In the genomic region with DNA sequence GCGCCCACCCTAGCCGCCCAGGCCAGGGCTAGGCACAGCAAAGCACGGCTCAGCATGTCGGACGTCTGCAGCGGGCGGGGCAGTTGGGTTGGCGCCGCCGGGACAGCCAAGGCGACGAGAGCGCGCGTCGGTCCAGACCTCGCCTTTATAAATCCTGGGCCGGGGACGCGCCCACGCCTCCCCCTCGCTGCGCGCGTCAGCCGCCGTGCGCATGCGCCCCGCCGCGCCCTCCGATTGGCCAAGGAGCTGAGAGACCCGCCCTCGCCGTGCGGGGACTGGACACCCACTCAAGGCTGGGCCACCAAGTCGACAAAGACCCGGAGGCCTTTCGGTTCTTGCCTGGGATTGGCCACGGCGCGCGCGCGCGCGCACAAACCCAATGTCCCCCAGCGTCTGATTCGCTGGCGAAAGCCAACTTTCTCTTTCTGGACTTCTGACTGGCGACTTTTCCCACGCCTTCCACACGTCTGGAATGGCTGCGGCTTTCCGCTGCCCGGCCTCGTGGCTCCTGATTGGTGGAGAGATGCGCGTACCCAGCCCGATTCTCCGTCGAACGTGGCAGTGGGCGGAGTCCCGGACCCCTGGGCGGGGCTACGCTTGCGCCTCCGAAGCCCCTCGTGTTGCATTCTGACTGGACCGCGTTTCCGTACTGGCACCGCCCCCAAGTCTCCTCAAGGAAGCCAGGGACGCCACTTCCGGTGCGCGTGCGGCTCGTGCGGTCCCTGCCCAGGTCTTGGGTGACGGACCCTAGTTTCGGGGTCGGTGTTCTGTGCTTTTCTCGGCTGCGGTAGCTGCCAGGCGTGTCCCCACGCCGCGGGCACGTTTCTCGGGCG, we compare ENCODE assay signal across 7 mouse cellular contexts. TPM values are rescaled to one million over a fixed set of nuclear protein-coding genes. Genes with fewer than 3 reads are reported as not detected.
DNase-seq lines count a peak whose midpoint lies in the region; ATAC-seq lines count a peak whose summit lies in the region.

A gene (minus strand): TSS at position 502 of the 833 bp plus-strand sequence.

- no peaks in the 10 kb centered on the region for H3K27me3 ChIP-seq in intestine, embryonic 16.5 days (replicated peaks; ENCODE audit: control insufficient read depth, insufficient read depth, low read length)
- no peaks in the 10 kb centered on the region for H3K27me3 ChIP-seq in midbrain, embryonic 11.5 days (ENCODE audit: control insufficient read depth, insufficient read depth, low read length)

- peak; percentile 100 for DNase-seq in adrenal gland, adult 8-10 months
- DNase-seq in embryo, embryonic 9.5 days (ENCODE audit: extremely low spot score) = peak; percentile 99
- DNase-seq in gastrocnemius, postnatal 4 days (ENCODE audit: low spot score in 2 of 2) = peak; percentile 99 to 100
- DNase-seq in left cerebral cortex, postnatal 36 days (ENCODE audit: low spot score in 2 of 2) = peak; percentile 100
- peak; percentile 100 for DNase-seq in midbrain, embryonic 11.5 days (ENCODE audit: low spot score, missing footprints)
- DNase-seq in skeletal muscle tissue, adult 2 months (ENCODE audit: low read depth, low spot score) = peak; percentile 100

- H3K9ac ChIP-seq in intestine, embryonic 16.5 days (ENCODE audit: low read depth, low read length) = peak within 1 kb of the TSS; percentile 96
- H3K9ac ChIP-seq in midbrain, embryonic 11.5 days (ENCODE audit: low read length) = peak within 1 kb of the TSS; percentile 96

- peak; percentile 95 for ATAC-seq in intestine, embryonic 16.5 days
- ATAC-seq in midbrain, embryonic 11.5 days (ENCODE audit: low FRiP score) = peak; percentile 97

- peak within 1 kb of the TSS; percentile 98 for H3K27ac ChIP-seq in intestine, embryonic 16.5 days (ENCODE audit: low read length)
- peak within 1 kb of the TSS; percentile 89 for H3K27ac ChIP-seq in midbrain, embryonic 11.5 days (ENCODE audit: low read depth, low read length)

- under 1% methylated on average over 88 of the region's 94 CpGs for WGBS in intestine, embryonic 16.5 days
- under 1% methylated on average over 93 of the region's 94 CpGs for WGBS in midbrain, embryonic 11.5 days

- peaks cover 37% of the 10 kb centered on the region for H3K4me1 ChIP-seq in intestine, embryonic 16.5 days (ENCODE audit: control insufficient read depth, insufficient read depth, low read length)
- peaks cover 12% of the 10 kb centered on the region for H3K4me1 ChIP-seq in midbrain, embryonic 11.5 days (ENCODE audit: control insufficient read depth, insufficient read depth, low read length)

- no peaks in the 10 kb centered on the region for H3K9me3 ChIP-seq in intestine, embryonic 16.5 days (ENCODE audit: control insufficient read depth, low read length)
- H3K9me3 ChIP-seq in midbrain, embryonic 11.5 days (ENCODE audit: control insufficient read depth, low read length) = no peaks in the 10 kb centered on the region

- peak within 1 kb of the TSS; percentile 71 for H3K4me2 ChIP-seq in intestine, embryonic 16.5 days (ENCODE audit: low read depth, low read length)
- peak within 1 kb of the TSS; percentile 57 for H3K4me2 ChIP-seq in midbrain, embryonic 11.5 days

- intact Hi-C loops in left cerebral cortex, postnatal 36 days (cut with DNase I) = loop anchor here (1.0 to 10.0 kb wide), 2 partner anchors 8 to 88 kb away; a partner anchor contains a TSS

- H3K4me3 ChIP-seq in intestine, embryonic 16.5 days (ENCODE audit: low read length) = peak within 1 kb of the TSS; percentile 81
- peak within 1 kb of the TSS; percentile 97 for H3K4me3 ChIP-seq in midbrain, embryonic 11.5 days (ENCODE audit: low read depth, low read length)

- peaks cover 18% of the 10 kb centered on the region for H3K36me3 ChIP-seq in intestine, embryonic 16.5 days (ENCODE audit: control insufficient read depth, insufficient read depth, low read length)
- peaks cover 24% of the 10 kb centered on the region for H3K36me3 ChIP-seq in midbrain, embryonic 11.5 days (ENCODE audit: control insufficient read depth, insufficient read depth, low read length)

RNA-seq across cellular contexts. Expression of the gene that starts here (rescaled TPM):
- total RNA-seq in adrenal gland, adult 8-10 months (2022) = 100 to 1,000 TPM; 439 to 580 (median 550) TPM
- 100 to 1,000 TPM; 527 to 538 TPM for total RNA-seq in gastrocnemius, postnatal 4 days (2021)
- polyA plus RNA-seq in intestine, embryonic 16.5 days (2015; fragmentation: Nextera tagmentation; extraction: Ambion mirVana) = 1,365 and 1,538 TPM in 2 replicates
- total RNA-seq in left cerebral cortex, postnatal 36 days (2021) = 100 to 1,000 TPM; 122 to 126 TPM
- polyA plus RNA-seq in midbrain, embryonic 11.5 days (2014; fragmentation: Nextera tagmentation; extraction: Ambion mirVana) = 492 and 493 TPM in 2 replicates

Comparison
In these comparisons a context has a peak if more than half of its experiments do, and no peak if none do; other contexts are left out.
1. Peak in every context shown above with its lines: DNase-seq, ATAC-seq, H3K4me3 ChIP-seq and H3K27ac ChIP-seq.